Mouse (Mus musculus) c-Kit-positive CD71-positive TER-119-positive erythroid progenitor cells, embryonic 14.5 days (primary cell): Measurements from ENCODE around the gene Adipoq.

Experiments
- DNase-seq: peaks from one replicate; pipeline ENCODE4 v3.0.0-alpha.2; 2013; ENCODE audit warnings: low spot score

Gene Adipoq

GRCm38 (mm10) chr16:23114339-23115171, 31.8 kb upstream of the Adipoq start:
- no peak for DNase-seq

DNA sequence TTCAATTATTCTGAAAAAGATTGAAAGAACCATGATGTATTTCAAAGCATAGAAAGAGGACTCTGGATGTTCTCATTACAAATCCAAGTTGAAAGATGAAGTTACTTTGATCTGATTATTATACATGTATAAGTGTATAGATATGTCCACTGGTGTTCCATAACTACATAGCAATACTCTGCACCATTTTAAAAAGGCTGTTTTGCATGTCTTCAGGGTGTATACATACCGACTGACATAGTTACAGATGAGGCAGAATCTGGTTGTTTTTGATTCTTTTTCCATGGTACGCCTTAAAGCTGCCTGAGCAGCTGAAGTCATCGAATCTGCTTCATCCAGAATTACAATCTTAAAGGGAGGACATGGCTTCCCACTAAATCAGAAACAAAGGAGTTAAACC, 30.9 kb upstream of the Adipoq start:
- no peak for DNase-seq

GRCm38 (mm10) chr16:23117173-23117572, 29.2 kb upstream of the Adipoq start:
- DNase-seq, result no peak

DNA sequence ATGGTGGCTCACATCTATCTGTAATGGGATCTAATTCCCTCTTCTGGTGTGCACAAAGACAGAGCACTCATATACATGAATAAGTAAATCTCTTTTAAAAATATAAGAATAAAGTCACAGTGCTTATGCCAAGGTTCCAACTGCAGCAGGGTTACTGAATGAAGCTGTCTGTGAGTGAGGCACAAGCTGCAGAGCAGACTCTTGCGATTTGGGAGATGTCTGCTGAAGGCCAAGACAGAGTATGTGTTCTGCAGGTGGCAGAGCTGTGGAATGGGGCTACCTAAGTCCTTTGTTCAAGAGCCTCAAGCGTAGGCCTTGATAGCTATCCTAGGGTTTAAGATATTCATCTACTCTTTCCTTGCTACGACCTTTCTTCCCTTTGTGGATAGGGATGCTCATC, 23.9 kb upstream of the Adipoq start:
- no peak for DNase-seq

DNA sequence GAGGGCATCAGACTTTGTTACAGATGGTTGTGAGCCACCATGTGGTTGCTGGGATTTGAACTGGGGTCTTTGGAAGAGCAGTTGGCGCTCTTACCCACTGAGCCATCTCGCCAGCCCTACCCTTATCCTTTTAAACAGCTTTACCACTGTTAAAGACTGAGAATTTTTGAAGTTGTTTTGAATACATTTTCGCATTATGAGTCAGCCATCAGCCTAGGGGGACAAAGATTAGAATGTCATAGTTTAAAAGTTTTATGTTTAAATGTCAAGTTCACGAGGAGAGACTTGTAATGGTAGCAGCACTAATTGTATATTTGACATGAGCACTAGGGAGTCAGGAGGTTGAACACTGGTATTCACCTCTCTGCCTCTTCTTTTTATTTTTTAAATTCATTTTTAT, 23.2 kb upstream of the Adipoq start:
- no peak for DNase-seq

- no peak for DNase-seq
Measured at GRCm38 (mm10) chr16:23124398-23124797, 21.9 kb upstream of the Adipoq start.

DNA sequence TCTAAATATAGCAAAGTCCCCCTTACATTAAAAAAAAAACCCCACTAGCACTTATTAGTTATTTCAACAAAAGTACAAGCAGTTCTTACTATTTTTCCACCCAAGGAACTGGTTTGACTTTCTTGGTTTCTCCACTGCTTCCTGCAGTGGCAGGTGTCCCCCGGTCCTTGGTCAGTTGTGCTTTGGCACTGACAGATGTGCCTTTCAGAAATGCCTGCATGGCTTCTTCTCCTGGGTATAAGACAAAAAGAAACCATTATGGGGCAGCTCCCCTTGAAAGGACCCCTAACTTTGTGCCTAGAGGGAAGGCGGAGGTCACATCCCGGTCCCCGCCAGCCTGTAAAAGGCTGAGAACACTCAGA, 19.0 kb upstream of the Adipoq start:
- DNase-seq, result no peak

DNA sequence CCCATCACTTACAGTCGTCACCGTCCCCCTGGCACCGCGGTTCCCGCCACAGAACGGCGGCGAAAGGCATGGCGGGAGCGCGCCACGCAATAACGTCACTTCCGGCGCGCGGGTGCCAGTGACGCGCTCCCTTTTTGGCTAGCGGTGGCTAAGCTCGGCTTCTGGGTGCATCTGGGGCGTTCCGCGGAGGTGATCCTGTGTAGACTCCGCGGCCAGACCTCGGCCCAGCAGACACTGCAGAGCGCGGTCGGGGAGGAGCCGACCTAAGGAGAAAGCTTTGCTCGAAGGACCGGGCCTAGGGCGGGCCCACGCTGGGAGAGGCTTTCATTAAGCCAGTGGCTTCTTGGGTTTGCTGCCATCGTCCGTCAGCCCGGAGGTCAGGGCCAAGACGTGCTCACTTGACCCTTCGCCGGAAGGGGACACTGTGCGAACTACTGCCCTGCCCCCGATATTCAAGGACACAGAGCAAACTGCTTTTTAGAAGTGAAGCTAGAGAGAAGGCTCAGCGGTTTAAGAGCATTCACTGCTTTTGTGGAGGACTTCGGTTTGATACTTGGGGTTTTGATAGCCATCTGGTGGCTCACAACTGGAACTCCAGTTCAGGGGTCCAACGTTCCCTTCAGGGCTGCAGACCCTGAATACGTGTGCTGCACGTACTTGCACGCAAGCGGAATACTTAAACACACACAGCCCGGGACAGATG, 18.5 kb upstream of the Adipoq start, which contains the start of gene Rfc4:
TSS of gene Rfc4 (minus strand) at position 65 of the 703 bp plus-strand sequence.
- DNase-seq, result peak; percentile 88

- DNase-seq, result no peak
Measured at GRCm38 (mm10) chr16:23130303-23130702, 16.0 kb upstream of the Adipoq start.

- no peak for DNase-seq
Measured at GRCm38 (mm10) chr16:23132336-23132735, 14.0 kb upstream of the Adipoq start.

DNA sequence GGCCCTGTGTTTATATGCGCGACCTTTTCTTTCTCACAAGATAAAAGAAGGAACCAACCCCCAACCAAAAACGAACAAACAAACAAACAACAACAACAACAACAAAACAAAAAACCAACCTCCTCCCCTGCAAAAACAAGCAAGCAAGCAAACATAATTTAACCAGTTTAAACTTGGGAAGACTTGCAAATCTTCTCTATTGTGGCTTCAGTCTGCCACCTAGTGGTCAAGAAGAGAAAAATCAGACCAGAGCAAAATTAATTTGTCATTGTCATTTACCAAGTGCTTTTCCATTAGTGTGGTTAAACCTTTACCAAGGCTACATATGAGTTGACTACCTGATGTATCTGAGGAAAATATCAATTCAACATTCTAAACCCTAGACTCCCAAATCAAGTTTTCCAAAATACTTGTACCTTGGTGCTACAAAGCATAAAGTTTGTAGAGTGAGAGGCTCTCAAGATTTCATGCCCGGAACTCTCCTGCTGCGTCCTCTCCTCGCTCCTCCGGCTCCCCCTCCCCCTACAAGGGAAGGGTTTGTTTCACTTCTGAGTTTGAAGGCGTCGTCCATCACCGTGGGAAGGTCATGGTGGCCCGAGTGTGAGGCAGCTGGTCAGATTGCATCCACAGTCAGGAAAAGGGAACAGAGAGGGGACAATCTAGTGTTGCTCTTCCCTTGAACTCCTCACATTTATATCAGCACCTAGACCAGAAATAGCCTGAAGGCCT, 10.8 kb upstream of the Adipoq start:
- peak; percentile 55 for DNase-seq

- DNase-seq, result no peak
Measured at GRCm38 (mm10) chr16:23136406-23136970, 9.8 kb upstream of the Adipoq start.

- DNase-seq, result no peak
Measured at GRCm38 (mm10) chr16:23140911-23141310, 5.4 kb upstream of the Adipoq start.

DNA sequence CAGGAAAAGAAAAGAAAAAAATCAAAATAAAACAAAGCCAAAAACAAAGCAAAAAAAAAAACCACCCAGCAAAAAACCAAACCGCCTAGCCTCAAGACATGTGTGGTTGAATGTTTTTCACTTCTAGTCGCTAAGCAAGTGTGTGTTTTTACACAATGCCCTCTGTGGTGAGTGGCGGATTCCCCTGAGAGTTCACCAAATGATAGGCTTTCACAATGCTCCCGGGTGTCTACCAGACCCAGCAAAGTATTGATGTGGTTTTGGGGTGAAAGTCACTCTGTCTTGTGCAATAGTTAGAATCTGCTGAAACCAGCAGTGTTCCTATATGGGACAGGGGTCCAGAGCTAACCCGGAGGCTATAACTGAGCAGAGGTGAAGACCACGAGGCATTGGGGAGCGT, 2.0 kb upstream of the Adipoq start:
- DNase-seq, result no peak

DNA sequence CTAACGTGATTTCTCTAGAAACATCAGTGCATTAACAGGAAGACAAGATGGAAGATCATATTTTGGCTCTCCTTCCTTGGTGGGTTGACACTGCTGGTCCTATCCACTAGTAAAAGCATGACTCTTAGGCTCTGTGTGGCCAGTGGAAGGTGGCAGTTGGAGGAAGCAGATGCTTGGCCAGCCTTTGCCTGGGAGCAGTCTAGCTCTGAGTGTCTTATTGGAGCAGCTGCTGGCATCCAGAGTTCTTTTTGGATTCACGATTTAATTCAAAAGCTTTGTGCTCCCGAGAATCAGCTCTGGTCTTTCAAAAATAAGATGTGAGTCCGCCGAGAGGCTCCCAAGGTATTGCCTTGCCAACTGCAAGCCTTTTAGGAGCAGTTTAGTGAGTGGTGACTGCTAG, 1.1 kb upstream of the Adipoq start:
- no peak for DNase-seq

DNA sequence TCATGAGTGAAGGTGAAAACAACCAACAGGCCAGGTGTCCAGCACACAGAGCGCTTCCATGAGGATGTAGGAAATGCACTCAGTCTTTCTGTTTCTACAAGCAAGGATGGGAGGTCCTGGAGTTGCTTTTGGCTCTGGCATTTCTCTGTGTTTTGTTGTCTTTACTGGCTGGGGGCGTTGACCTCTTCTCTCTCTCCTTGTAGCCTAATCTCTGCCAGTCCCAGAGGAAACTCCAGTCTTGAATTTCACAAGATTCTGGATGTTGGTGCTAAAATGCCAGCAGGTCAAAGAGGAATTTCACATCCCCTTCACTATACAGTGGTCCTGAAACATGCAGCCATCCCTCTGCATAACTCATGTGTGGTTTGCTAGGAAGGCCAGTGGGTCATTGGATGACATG, 2.6 kb downstream of the Adipoq start:
- DNase-seq, result no peak

GRCm38 (mm10) chr16:23149396-23149795, 3.1 kb downstream of the Adipoq start:
- DNase-seq, result no peak

GRCm38 (mm10) chr16:23151423-23151822, 5.1 kb downstream of the Adipoq start:
- no peak for DNase-seq

- DNase-seq, result no peak
Measured at GRCm38 (mm10) chr16:23154261-23154660, 7.9 kb downstream of the Adipoq start.

- no peak for DNase-seq
Measured at GRCm38 (mm10) chr16:23157013-23157412, 10.7 kb downstream of the Adipoq start.

GRCm38 (mm10) chr16:23158292-23158691, 12.0 kb downstream of the Adipoq start:
- DNase-seq, result no peak

DNA sequence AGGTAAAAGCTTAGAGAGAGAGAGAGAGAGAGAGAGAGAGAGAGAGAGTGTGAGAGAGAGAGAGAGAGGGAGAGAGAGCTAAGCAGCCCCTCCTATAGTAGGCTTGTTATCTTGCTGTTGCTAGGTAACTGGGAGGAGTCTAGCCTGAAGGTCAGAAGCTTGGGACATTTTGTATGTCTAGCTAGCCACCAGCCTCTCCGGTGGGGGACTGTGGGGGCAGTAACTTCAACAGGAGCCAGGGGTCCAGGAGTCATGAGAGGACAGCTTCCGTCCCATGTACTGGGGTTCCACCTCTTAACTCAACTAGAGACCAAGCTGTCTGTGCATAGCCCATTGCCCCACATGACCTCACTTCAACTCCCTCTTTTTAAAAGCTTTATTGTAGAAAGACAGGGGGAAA, 12.6 kb downstream of the Adipoq start:
- DNase-seq, result no peak

DNA sequence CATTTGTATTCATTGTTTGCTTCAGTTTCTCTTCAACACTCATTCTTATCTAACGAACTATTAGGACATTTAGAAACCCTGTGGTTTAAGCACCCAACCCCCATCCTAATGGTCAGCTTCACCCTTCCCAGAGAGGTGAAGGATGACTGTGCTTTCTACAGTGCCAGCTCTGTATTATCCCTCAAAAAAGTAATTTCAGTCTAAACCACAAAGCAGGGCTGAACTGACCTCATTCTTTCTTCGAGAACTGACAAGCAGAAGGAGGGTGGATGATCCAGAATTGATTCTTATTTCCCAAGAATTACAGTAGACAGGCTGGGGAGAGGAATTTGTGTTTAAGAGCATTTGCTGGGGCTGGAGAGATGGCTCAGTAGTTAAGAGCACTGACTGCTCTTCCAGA, 13.4 kb downstream of the Adipoq start:
- no peak for DNase-seq
